Mouse (Mus musculus) cortical plate, adult 2 months (tissue): ENCODE results near the gene Lipc. TPM values are rescaled to one million over a fixed set of nuclear protein-coding genes. Genes with fewer than 3 reads are reported as not detected.
"Not testable (repeated sequence)": the region's sequence is repeated elsewhere in the genome, so short reads cannot be mapped to it uniquely, and the experiment has no call there.

Source experiments
- H3K27ac ChIP-seq: fragments of 200-500 bp; 2 replicates; pipeline ENCODE4 v1.5.1; 2012; ENCODE audit warnings: low read length, control low read depth, inconsistent platforms; ENCODE audit not compliant: insufficient read depth
- H3K4me1 ChIP-seq: fragments of 200-500 bp; 2 replicates; pipeline ENCODE4 v1.6.1; 2011; ENCODE audit warnings: low read length; ENCODE audit not compliant: control insufficient read depth, insufficient read depth
- H3K4me3 ChIP-seq: fragments of 200-500 bp; 2 replicates; pipeline ENCODE4 v1.5.1; 2011; ENCODE audit warnings: mild to moderate bottlenecking, low read length, control low read depth; ENCODE audit not compliant: insufficient read depth
- CTCF ChIP-seq: fragments of 200-500 bp; IDR thresholded peaks from 2 replicates; pipeline ENCODE4 v1.5.1; 2011; ENCODE audit warnings: mild to moderate bottlenecking, control low read depth, low read length; ENCODE audit not compliant: insufficient read depth; ENCODE audit errors: extremely low read depth
- POLR2A ChIP-seq: fragments of 200-500 bp; IDR thresholded peaks from 2 replicates; pipeline ENCODE4 v1.6.1; 2011; ENCODE audit warnings: mild to moderate bottlenecking, low read length, control low read depth; ENCODE audit not compliant: insufficient read depth; ENCODE audit errors: extremely low read depth
- polyA plus RNA-seq: library from polyadenylated mRNA; depleted of rRNA; stranded (reverse); fragments of >200 nt; gene quantifications from 2 replicates; pipeline ENCODE4 v1.2.3, GENCODE M21; 2012

The Lipc gene
- polyA plus RNA-seq, 1 experiment = 0.19 TPM

DNA sequence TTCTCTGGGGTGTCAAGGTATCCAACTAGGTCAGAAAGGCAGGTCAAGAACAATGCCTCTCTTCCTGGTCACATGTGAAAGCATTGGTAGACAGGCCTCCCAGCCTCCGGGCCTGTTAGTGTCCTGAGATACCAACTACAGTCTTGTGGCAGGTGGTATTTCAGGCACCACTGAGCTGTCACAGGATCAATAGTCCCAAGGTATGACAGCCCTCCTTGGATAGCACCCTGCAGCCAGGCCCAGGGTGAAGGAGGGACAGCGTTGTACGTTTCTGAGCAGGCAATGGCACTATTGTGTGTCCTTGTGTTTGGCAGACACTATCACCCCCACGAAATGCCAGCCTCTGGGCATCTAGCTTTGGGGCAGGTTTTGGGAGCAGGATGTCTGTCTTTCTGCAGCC lies 77.0 kb downstream of the Lipc start:
- no peak overlapping the region for H3K4me3 ChIP-seq
- peaks cover 8% of the 10 kb centered on the region for H3K4me1 ChIP-seq
- no peak overlapping the region for H3K27ac ChIP-seq
- TF ChIP-seq POLR2A = no peak
- TF ChIP-seq CTCF = no peak

DNA sequence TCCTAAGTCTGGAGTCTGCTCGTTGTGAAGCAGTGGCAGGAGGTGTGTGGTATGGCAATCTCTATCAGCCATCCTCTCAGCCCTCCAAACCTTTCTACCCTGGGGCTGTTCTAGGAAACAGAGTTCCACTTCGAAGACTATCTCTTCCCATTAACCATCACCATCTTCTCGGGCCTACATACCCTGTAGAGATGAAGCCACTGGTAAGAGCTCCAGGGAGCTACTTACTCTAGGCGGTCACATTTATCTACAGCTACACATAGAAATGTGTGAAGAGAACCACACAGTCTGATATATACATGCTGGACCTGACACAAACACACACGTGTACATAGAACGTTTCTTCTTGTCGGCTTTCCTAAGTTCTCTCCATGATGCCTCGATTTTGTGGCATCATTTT lies 79.4 kb downstream of the Lipc start:
- TF ChIP-seq CTCF = no peak
- no peak for TF ChIP-seq POLR2A
- no peak overlapping the region for H3K4me3 ChIP-seq
- H3K4me1 ChIP-seq = peaks cover 5% of the 10 kb centered on the region
- H3K27ac ChIP-seq = no peak overlapping the region

DNA sequence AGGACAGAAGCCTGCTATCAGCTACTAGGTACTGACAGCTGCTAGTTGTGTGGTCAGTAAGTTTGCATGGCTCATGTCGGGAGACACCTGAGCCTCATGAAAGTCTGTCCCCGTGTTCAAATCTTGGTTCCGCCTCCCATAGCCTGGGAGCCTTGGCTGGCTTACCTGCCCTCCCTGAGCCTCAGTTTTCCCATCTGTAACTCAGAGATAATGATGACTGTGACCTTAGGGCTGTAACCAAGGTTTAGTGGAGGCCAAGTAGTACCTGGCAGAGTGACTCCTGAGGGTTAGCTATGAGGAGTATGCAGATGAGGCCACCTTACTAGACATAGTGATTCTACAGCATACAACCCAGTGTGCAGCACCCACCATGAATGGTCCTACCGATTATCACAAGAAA lies 81.7 kb downstream of the Lipc start:
- no peak for TF ChIP-seq POLR2A
- TF ChIP-seq CTCF = no peak
- Histone ChIP-seq H3K4me3 (no peak overlapping the region), H3K4me1 (peaks cover 2% of the 10 kb centered on the region), H3K27ac (no peak overlapping the region)

DNA sequence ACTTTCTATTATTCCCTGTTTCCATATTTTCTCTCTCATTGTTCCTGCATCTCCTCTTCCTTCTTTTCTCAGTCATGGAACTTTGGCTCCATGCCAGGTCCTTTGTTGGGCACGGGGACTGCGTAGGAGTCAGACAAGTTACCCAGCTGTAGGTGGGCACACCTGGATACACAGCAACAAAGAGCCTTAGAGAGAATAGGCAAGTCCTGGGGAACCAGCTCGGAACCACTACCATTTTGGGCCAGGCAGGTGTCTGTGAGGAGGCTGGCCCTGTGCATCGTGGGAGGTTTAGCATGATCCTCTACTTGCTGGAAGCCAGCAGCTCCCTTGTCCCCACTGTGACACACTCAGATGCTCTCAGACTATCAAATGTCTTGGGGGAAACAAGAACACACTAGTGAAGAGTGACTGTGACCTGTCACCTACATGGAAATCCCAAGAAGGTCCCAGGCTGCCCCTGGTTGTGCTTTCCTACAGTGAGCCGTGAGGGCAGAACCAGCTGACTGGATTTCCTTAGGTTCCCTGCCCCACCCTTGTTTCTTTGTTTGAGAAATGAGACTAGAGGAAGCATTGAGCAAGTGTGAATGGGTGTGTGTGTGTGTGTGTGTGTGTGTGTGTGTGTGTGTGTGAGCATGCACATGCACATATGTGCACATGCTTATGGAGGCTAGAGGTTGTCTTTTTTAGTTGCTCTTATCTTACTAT lies 82.7 kb downstream of the Lipc start:
- TF ChIP-seq CTCF = no peak
- no peak for TF ChIP-seq POLR2A
- Histone ChIP-seq H3K27ac (no peak overlapping the region), H3K4me3 (no peak overlapping the region), H3K4me1 (no peaks in the 10 kb centered on the region; the same call in 1 of the 2 replicates)

DNA sequence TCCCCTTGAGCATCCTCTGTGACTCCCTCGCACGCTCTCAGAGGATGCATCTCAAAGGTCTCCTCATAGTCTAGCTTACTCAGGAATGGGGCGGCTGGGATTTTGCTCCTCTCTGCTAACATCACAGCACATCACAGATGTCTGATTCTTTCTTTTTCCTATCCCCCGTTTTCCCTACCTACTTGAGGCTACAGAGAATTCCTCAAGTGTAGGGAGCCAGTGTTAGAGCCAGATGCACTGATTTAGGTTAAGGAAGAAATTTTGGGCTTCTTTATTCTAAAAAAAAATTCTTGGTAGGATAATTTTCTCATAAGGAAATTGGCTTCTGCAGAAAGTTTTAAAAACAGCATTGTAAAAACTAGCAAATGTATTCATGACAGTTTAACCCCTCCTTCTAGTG lies 84.6 kb downstream of the Lipc start:
- Histone ChIP-seq H3K4me3 (no peak overlapping the region), H3K4me1 (no peaks in the 10 kb centered on the region; the same call in 1 of the 2 replicates), H3K27ac (no peak overlapping the region)
- TF ChIP-seq CTCF (no peak), POLR2A (no peak)

DNA sequence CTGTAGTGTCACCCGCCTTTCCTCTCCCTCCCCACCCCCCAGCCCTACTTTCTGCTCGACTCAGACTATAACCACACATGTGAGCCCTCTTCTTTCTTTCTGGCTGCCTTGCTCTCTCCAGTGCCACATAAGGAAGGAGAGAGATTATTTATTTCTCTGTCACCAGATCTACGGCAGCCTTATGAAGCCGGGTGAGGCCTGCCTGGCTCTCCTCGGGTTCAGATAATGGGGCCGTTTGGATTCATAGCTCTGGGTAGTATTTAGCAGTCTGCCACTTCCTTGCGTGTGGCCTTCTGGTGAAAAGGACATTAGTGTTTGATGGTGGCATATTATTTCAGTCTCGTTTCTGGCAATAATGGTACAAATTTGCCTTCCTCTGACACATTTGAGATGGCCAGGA lies 88.0 kb downstream of the Lipc start:
- no peak overlapping the region for H3K27ac ChIP-seq
- no peaks in the 10 kb centered on the region; the same call in 1 of the 2 replicates for H3K4me1 ChIP-seq
- no peak overlapping the region for H3K4me3 ChIP-seq
- TF ChIP-seq CTCF (no peak), POLR2A (no peak)

DNA sequence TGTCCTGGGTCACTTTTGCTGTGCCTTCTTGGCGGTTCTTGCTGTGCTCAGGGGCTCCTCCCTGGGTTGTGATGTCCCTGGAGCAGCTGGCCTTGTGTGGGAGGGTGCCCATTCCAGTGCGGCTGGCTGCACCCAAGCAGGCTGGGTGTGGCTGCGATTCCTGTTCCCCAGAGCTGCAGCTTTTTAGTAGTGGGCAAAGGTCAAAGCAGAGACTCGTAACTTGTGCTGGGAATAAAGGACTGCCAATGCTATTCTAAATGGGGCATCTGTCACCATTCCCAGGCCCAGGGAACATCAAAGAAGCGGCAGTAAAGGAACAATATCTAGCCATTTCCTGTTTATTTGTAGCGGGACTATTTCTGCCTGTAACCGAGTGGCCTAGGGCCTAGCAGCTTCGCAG lies 88.7 kb downstream of the Lipc start:
- Histone ChIP-seq H3K27ac (no peak overlapping the region), H3K4me3 (no peak overlapping the region), H3K4me1 (no peaks in the 10 kb centered on the region; the same call in 1 of the 2 replicates)
- no peak for TF ChIP-seq POLR2A
- TF ChIP-seq CTCF = no peak

DNA sequence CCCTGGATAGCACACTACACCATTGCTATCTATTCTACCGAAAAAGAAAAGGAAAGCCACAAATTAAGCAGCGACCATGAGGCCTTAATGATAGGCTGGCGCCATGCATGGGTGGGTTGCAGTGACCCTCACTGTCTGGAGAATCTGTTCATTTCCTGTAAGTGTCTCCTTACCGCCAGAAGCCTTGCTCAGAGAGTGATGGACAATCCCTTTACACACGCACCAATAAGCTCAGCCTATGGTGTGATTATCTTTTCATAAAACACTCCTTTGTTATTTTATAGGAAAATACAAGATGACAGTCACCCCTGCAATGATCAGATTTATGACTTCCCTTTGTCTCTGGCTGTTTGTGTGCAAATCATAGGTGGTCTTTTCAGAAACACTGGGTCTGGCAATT lies 92.8 kb downstream of the Lipc start:
- TF ChIP-seq POLR2A (no peak), CTCF (no peak)
- Histone ChIP-seq H3K4me1 (no peaks in the 10 kb centered on the region), H3K27ac (no peak overlapping the region), H3K4me3 (no peak overlapping the region)

DNA sequence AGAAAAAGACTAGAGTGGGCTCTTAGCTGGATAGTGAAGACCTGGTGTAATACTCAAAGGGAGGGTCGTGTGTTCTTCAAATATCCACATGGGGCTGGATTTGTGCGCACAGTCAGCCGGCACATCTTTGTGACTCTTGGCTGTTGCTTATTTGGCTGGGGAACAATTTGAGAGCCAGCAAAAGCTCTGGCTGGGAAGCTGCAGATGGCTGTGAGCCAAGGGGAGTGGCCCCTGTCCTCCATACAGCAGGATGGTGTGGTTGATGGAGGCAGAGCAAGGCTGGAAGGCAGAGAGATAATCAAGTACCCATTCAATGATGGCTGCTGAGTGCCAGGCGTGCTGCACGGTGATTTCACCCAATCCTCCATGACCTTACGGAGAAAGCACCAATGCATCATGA lies 96.2 kb downstream of the Lipc start:
- Histone ChIP-seq H3K4me1 (no peaks in the 10 kb centered on the region), H3K4me3 (no peak overlapping the region), H3K27ac (no peak overlapping the region)
- no peak for TF ChIP-seq CTCF
- no peak for TF ChIP-seq POLR2A

DNA sequence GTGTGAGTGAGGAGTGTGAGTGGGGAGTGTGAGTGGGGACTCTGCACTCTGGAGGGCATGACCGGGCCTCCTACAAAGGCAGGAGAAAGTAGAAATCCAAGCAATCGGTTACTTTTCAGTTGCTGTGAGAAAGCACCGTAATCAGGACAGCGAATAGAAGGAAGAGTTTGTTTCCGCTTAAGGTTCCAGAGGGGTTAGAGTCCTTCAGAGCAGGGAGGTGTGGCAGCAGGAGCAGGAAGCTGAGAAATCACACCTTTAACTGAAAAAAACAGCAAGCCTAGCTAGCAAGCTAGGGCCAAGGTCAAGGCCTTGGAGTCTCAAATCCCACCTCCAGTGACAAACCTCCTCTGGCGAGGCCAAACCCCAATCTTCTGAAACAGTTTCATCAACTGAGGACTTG lies 97.1 kb downstream of the Lipc start:
- H3K27ac ChIP-seq = no peak overlapping the region
- TF ChIP-seq CTCF (no peak), POLR2A (no peak)
- H3K4me1 ChIP-seq = no peaks in the 10 kb centered on the region
- no peak overlapping the region for H3K4me3 ChIP-seq

DNA sequence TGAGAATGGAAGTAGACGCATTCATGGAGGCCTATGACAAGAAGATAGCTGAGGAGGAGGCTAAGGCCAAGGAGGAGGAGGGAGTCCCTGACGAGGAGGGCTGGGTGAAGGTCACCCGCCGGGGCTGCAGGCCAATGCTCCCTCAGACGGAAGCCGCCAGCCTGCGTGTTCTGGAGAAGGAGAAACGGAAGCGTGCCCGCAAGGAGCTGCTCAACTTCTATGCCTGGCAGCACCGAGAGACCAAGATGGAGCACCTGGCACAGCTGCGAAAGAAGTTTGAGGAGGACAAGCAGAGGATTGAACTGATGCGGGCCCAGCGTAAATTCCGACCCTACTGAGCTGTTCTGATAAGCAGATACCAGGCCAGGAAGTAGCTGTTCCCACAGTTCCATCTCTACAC lies 98.9 kb downstream of the Lipc start:
- not testable (repeated sequence) for H3K27ac ChIP-seq, H3K4me1 ChIP-seq, H3K4me3 ChIP-seq
